ENCODE assay signal across 13 mouse cellular contexts in genomic region chr4:130298877-130299628, GRCm38 (mm10). TPM values are rescaled to one million over a fixed set of nuclear protein-coding genes. Genes with fewer than 3 reads are reported as not detected.
DNase-seq lines count a peak whose midpoint lies in the region; ATAC-seq lines count a peak whose summit lies in the region.
"Had no signal": no experiment of that assay in that cellular context is flagged by ENCODE, and none has a peak within 500 bp of the region (broad histone marks: within the 10 kb centered on the region; RNA-seq: fewer than 3 reads in every experiment).

No protein-coding gene starts in this region.

- H3K4me2 ChIP-seq in neural tube, embryonic 12.5 days (replicated peaks): no peak overlapping the region
- no peak overlapping the region for H3K4me2 ChIP-seq in liver, embryonic 15.5 days
- H3K4me2 ChIP-seq: limb, embryonic 15.5 days had no signal

- H3K36me3 ChIP-seq in neural tube, embryonic 12.5 days: no peaks in the 10 kb centered on the region
- no peaks in the 10 kb centered on the region for H3K36me3 ChIP-seq in liver, embryonic 15.5 days (replicated peaks)
- H3K36me3 ChIP-seq: G1E; limb, embryonic 15.5 days had no signal

- no peak overlapping the region for H3K27ac ChIP-seq in neural tube, embryonic 12.5 days
- peak overlapping the region; percentile 97; the same call in 1 of the 2 replicates for H3K27ac ChIP-seq in liver, embryonic 15.5 days (replicated peaks)
- H3K27ac ChIP-seq: limb, embryonic 15.5 days had no signal

- no peak for DNase-seq in neural tube, embryonic 10.5 days (ENCODE audit: extremely low spot score, low spot score)
- peak; percentile 85 for DNase-seq in cerebellum, adult 9-10 months
- peak; percentile 77 for DNase-seq in heart, adult 8-10 months (ENCODE audit: low spot score)
- DNase-seq in embryo, embryonic 10 days (ENCODE audit: low spot score): no peak
- DNase-seq in thymus, postnatal 25 days: no peak
- DNase-seq in frontal cortex, adult 2 months (ENCODE audit: extremely low spot score in 1 of 2, low spot score in 1 of 2): no peak
- DNase-seq: adrenal gland, postnatal 25 days; kidney, adult 2 months had no signal

- 78% methylated on average over 11 of the region's 11 CpGs for WGBS in neural tube, embryonic 12.5 days
- WGBS in liver, embryonic 15.5 days (ENCODE audit: insufficient replicate concordance): 70% methylated on average over 11 of the region's 11 CpGs

- peak overlapping the region; percentile 3; the same call in 1 of the 2 replicates for H3K9ac ChIP-seq in neural tube, embryonic 12.5 days
- no peak overlapping the region for H3K9ac ChIP-seq in liver, embryonic 15.5 days
- H3K9ac ChIP-seq: limb, embryonic 15.5 days had no signal

- no peaks in the 10 kb centered on the region for H3K27me3 ChIP-seq in neural tube, embryonic 12.5 days (replicated peaks)
- peaks cover 14% of the 10 kb centered on the region; the same call in 1 of the 2 replicates for H3K27me3 ChIP-seq in liver, embryonic 15.5 days
- H3K27me3 ChIP-seq: limb, embryonic 15.5 days had no signal

- H3K9me3 ChIP-seq in neural tube, embryonic 12.5 days: no peaks in the 10 kb centered on the region
- no peaks in the 10 kb centered on the region for H3K9me3 ChIP-seq in liver, embryonic 15.5 days (replicated peaks)
- H3K9me3 ChIP-seq: G1E; limb, embryonic 15.5 days had no signal

- ATAC-seq in neural tube, embryonic 12.5 days (ENCODE audit: low FRiP score, low read depth): no peak
- ATAC-seq in liver, embryonic 15.5 days (ENCODE audit: insufficient read depth): no peak

- H3K4me3 ChIP-seq in neural tube, embryonic 12.5 days: no peak overlapping the region
- no peak overlapping the region for H3K4me3 ChIP-seq in liver, embryonic 15.5 days (replicated peaks)
- H3K4me3 ChIP-seq: limb, embryonic 15.5 days had no signal

- no peaks in the 10 kb centered on the region for H3K4me1 ChIP-seq in neural tube, embryonic 12.5 days
- peaks cover 64% of the 10 kb centered on the region for H3K4me1 ChIP-seq in liver, embryonic 15.5 days (replicated peaks)

RNA-seq across cellular contexts. Expression of gene Fabp3, which starts 9.3 kb away (rescaled TPM):
- polyA plus RNA-seq in neural tube, embryonic 12.5 days (2016; fragmentation: Nextera tagmentation; extraction: Ambion mirVana): 49.1 and 54.7 TPM in 2 replicates
- total RNA-seq in heart, adult 8-10 months (2022): 1,000 to 10,000 TPM; 6,025 to 7,484 (median 6,750) TPM
- polyA plus RNA-seq in liver, embryonic 15.5 days (2015; fragmentation: Nextera tagmentation; extraction: Ambion mirVana): 4.0 and 4.5 TPM in 2 replicates
- 248 and 255 TPM in 2 replicates for polyA plus RNA-seq in frontal cortex, adult 2 months (2012; rRNA removed)
- total RNA-seq: G1E had no signal
- polyA plus RNA-seq: G1E had no signal

RNA-seq across cellular contexts. Expression of gene Gm10570, which starts 9.4 kb away (rescaled TPM):
- 0.59 TPM in 1 of 2 replicates, not detected in the other for polyA plus RNA-seq in neural tube, embryonic 12.5 days (2016; fragmentation: Nextera tagmentation; extraction: Ambion mirVana)
- under 1 TPM in 1 of 4 experiments, not detected in 3; 0.91 TPM for total RNA-seq in heart, adult 8-10 months (2022)
- polyA plus RNA-seq in liver, embryonic 15.5 days (2015; fragmentation: Nextera tagmentation; extraction: Ambion mirVana): not detected in 2 replicates
- 1.2 and 2.3 TPM in 2 replicates for polyA plus RNA-seq in frontal cortex, adult 2 months (2012; rRNA removed)
- total RNA-seq: adrenal gland, postnatal 25 days; G1E had no signal
- polyA plus RNA-seq: G1E; limb, embryonic 15.5 days; spleen, adult 2 months had no signal

RNA-seq across cellular contexts. Expression of gene Serinc2, which starts 20.0 kb away (rescaled TPM):
- 61.3 and 71.6 TPM in 2 replicates for polyA plus RNA-seq in neural tube, embryonic 12.5 days (2016; fragmentation: Nextera tagmentation; extraction: Ambion mirVana)
- total RNA-seq in heart, adult 8-10 months (2022): 1 to 10 TPM; 1.9 to 3.7 (median 2.6) TPM
- 1.1 and 1.3 TPM in 2 replicates for polyA plus RNA-seq in liver, embryonic 15.5 days (2015; fragmentation: Nextera tagmentation; extraction: Ambion mirVana)
- 6.9 and 8.4 TPM in 2 replicates for polyA plus RNA-seq in frontal cortex, adult 2 months (2012; rRNA removed)
- total RNA-seq: G1E had no signal
- polyA plus RNA-seq: G1E had no signal

Comparison
In these comparisons a context has a peak if more than half of its experiments do, and no peak if none do; other contexts are left out.
1. DNase-seq: peak in cerebellum, adult 9-10 months (single experiment) and heart, adult 8-10 months (single experiment); none in neural tube, embryonic 10.5 days (single experiment), embryo, embryonic 10 days (single experiment), thymus, postnatal 25 days (single experiment) and frontal cortex, adult 2 months (0 of 2).